Mouse (Mus musculus): Measurements from ENCODE around the gene Zfhx3. TPM values are rescaled to one million over a fixed set of nuclear protein-coding genes. Genes with fewer than 3 reads are reported as not detected.

Zfhx3 gene
- total and polyA plus RNA-seq, 2 experiments from 2014 or later = 14.9 to 15.3 TPM

- Histone ChIP-seq H3K9ac (replicated peaks; ENCODE audit: low read length) (no peak overlapping the region), H3K4me3 (ENCODE audit: low read length) (no peak overlapping the region), H3K9me3 (ENCODE audit: low read length) (no peaks in the 10 kb centered on the region), H3K4me1 (ENCODE audit: insufficient read depth, low read length) (peaks cover 9% of the 10 kb centered on the region; the same call in 1 of the 2 replicates), H3K27me3 (ENCODE audit: insufficient read depth, low read length) (peaks cover 6% of the 10 kb centered on the region; the same call in 1 of the 2 replicates), H3K4me2 (ENCODE audit: low read depth, low read length) (no peak overlapping the region), H3K36me3 (ENCODE audit: insufficient read depth, low read length) (no peaks in the 10 kb centered on the region), H3K27ac (no peak overlapping the region)
- WGBS = 89% methylated on average over 11 of the region's 11 CpGs
- TF ChIP-seq CTCF (IDR thresholded peaks at IDR 0.05; ENCODE audit: low read depth) = no peak
- ATAC-seq = no peak
- no peak for DNase-seq (ENCODE audit: low spot score)
Observed at GRCm38 (mm10) chr8:108835143-108835542, 892.7 kb downstream of the Zfhx3 start.

GRCm38 (mm10) chr8:108837788-108838187 lies 895.3 kb downstream of the Zfhx3 start:
- Histone ChIP-seq H3K4me3 (ENCODE audit: low read length) (no peak overlapping the region), H3K9ac (replicated peaks; ENCODE audit: low read length) (no peak overlapping the region), H3K27me3 (ENCODE audit: insufficient read depth, low read length) (peaks cover 6% of the 10 kb centered on the region; the same call in 1 of the 2 replicates), H3K36me3 (ENCODE audit: insufficient read depth, low read length) (no peaks in the 10 kb centered on the region), H3K27ac (no peak overlapping the region), H3K4me1 (ENCODE audit: insufficient read depth, low read length) (peaks cover 4% of the 10 kb centered on the region; the same call in 1 of the 2 replicates), H3K9me3 (ENCODE audit: low read length) (no peaks in the 10 kb centered on the region), H3K4me2 (ENCODE audit: low read depth, low read length) (no peak overlapping the region)
- no peak for TF ChIP-seq CTCF (IDR thresholded peaks at IDR 0.05; ENCODE audit: low read depth)
- no peak for DNase-seq (ENCODE audit: low spot score)
- 27% methylated on average over 10 of the region's 10 CpGs for WGBS
- no peak for ATAC-seq

GRCm38 (mm10) chr8:108838761-108839160 lies 896.3 kb downstream of the Zfhx3 start:
- ATAC-seq = no peak

GRCm38 (mm10) chr8:108842307-108842706 lies 899.9 kb downstream of the Zfhx3 start:
- no peak for ATAC-seq
- no peak for TF ChIP-seq CTCF (IDR thresholded peaks at IDR 0.05; ENCODE audit: low read depth)
- H3K27me3 ChIP-seq (ENCODE audit: insufficient read depth, low read length) = peaks cover 6% of the 10 kb centered on the region; the same call in 1 of the 2 replicates
- H3K9me3 ChIP-seq (ENCODE audit: low read length) = no peaks in the 10 kb centered on the region
- 88% methylated on average over 5 of the region's 5 CpGs for WGBS
- no peak overlapping the region for H3K27ac ChIP-seq
- no peaks in the 10 kb centered on the region for H3K36me3 ChIP-seq (ENCODE audit: insufficient read depth, low read length)
- no peak for DNase-seq (ENCODE audit: low spot score)
- H3K4me3 ChIP-seq (ENCODE audit: low read length) = no peak overlapping the region
- no peak overlapping the region for H3K4me2 ChIP-seq (ENCODE audit: low read depth, low read length)
- no peak overlapping the region for H3K9ac ChIP-seq (replicated peaks; ENCODE audit: low read length)
- peaks cover 9% of the 10 kb centered on the region; the same call in 1 of the 2 replicates for H3K4me1 ChIP-seq (ENCODE audit: insufficient read depth, low read length)

More at GRCm38 (mm10) chr8:108838761-108839160, 896.3 kb downstream of the Zfhx3 start:
- no peak overlapping the region for H3K4me3 ChIP-seq (ENCODE audit: low read length)
- H3K27me3 ChIP-seq (ENCODE audit: insufficient read depth, low read length) = peaks cover 6% of the 10 kb centered on the region; the same call in 1 of the 2 replicates
- H3K27ac ChIP-seq = no peak overlapping the region
- 39% methylated on average over 6 of the region's 6 CpGs for WGBS
- TF ChIP-seq CTCF (IDR thresholded peaks at IDR 0.05; ENCODE audit: low read depth) = no peak
- H3K4me2 ChIP-seq (ENCODE audit: low read depth, low read length) = 0 out of 2 replicates have a peak overlapping the region, but pooled peaks have one; percentile 13
- peaks cover 4% of the 10 kb centered on the region; the same call in 1 of the 2 replicates for H3K4me1 ChIP-seq (ENCODE audit: insufficient read depth, low read length)
- no peaks in the 10 kb centered on the region for H3K36me3 ChIP-seq (ENCODE audit: insufficient read depth, low read length)
- DNase-seq (ENCODE audit: low spot score) = no peak
- H3K9ac ChIP-seq (replicated peaks; ENCODE audit: low read length) = no peak overlapping the region
- H3K9me3 ChIP-seq (ENCODE audit: low read length) = no peaks in the 10 kb centered on the region

GRCm38 (mm10) chr8:108846174-108846573 lies 903.7 kb downstream of the Zfhx3 start:
- no peak overlapping the region for H3K4me3 ChIP-seq (ENCODE audit: low read length)
- no peak overlapping the region for H3K4me2 ChIP-seq (ENCODE audit: low read depth, low read length)
- no peak for TF ChIP-seq CTCF (IDR thresholded peaks at IDR 0.05; ENCODE audit: low read depth)
- no peaks in the 10 kb centered on the region for H3K9me3 ChIP-seq (ENCODE audit: low read length)
- H3K27me3 ChIP-seq (ENCODE audit: insufficient read depth, low read length) = no peaks in the 10 kb centered on the region
- no peak overlapping the region for H3K9ac ChIP-seq (replicated peaks; ENCODE audit: low read length)
- 0 out of 2 replicates have a peak, but pooled peaks cover 4% of the 10 kb centered on the region for H3K4me1 ChIP-seq (ENCODE audit: insufficient read depth, low read length)
- no peaks in the 10 kb centered on the region for H3K36me3 ChIP-seq (ENCODE audit: insufficient read depth, low read length)
- H3K27ac ChIP-seq = no peak overlapping the region
- WGBS = 42% methylated on average over 6 of the region's 6 CpGs
- peak; percentile 29 for DNase-seq (ENCODE audit: low spot score)
- no peak for ATAC-seq

- H3K27me3 ChIP-seq (ENCODE audit: insufficient read depth, low read length) = no peaks in the 10 kb centered on the region
- no peak for DNase-seq (ENCODE audit: low spot score)
- WGBS = 64% methylated on average over 11 of the region's 11 CpGs
Observed at GRCm38 (mm10) chr8:108846827-108847226, 904.4 kb downstream of the Zfhx3 start.

GRCm38 (mm10) chr8:108847356-108847755 lies 904.9 kb downstream of the Zfhx3 start:
- WGBS = 64% methylated on average over 2 of the region's 2 CpGs
- no peak overlapping the region for H3K27ac ChIP-seq
- TF ChIP-seq CTCF (IDR thresholded peaks at IDR 0.05; ENCODE audit: low read depth) = no peak
- no peaks in the 10 kb centered on the region for H3K27me3 ChIP-seq (ENCODE audit: insufficient read depth, low read length)
- no peak for DNase-seq (ENCODE audit: low spot score)
- H3K9ac ChIP-seq (replicated peaks; ENCODE audit: low read length) = no peak overlapping the region
- no peak overlapping the region for H3K4me3 ChIP-seq (ENCODE audit: low read length)
- H3K9me3 ChIP-seq (ENCODE audit: low read length) = no peaks in the 10 kb centered on the region
- no peak for ATAC-seq
- H3K4me2 ChIP-seq (ENCODE audit: low read depth, low read length) = no peak overlapping the region
- 0 out of 2 replicates have a peak, but pooled peaks cover 4% of the 10 kb centered on the region for H3K4me1 ChIP-seq (ENCODE audit: insufficient read depth, low read length)
- H3K36me3 ChIP-seq (ENCODE audit: insufficient read depth, low read length) = no peaks in the 10 kb centered on the region

More at GRCm38 (mm10) chr8:108846827-108847226, 904.4 kb downstream of the Zfhx3 start:
- Histone ChIP-seq H3K27ac (no peak overlapping the region), H3K4me1 (ENCODE audit: insufficient read depth, low read length) (0 out of 2 replicates have a peak, but pooled peaks cover 4% of the 10 kb centered on the region), H3K4me2 (ENCODE audit: low read depth, low read length) (no peak overlapping the region), H3K36me3 (ENCODE audit: insufficient read depth, low read length) (no peaks in the 10 kb centered on the region), H3K4me3 (ENCODE audit: low read length) (no peak overlapping the region), H3K9me3 (ENCODE audit: low read length) (no peaks in the 10 kb centered on the region), H3K9ac (replicated peaks; ENCODE audit: low read length) (no peak overlapping the region)
- no peak for ATAC-seq
- no peak for TF ChIP-seq CTCF (IDR thresholded peaks at IDR 0.05; ENCODE audit: low read depth)

All from hindbrain, postnatal 0 days (tissue).